Mouse (Mus musculus) C2C12 (cell line): ENCODE data around the gene Gm17783.

Experiments used
- CEBPB ChIP-seq: IDR thresholded peaks from one replicate; pipeline ENCODE4 v1.6.1; 2011; ENCODE audit warnings: low read depth, mild to moderate bottlenecking, control low read depth, moderate library complexity
- CTCF ChIP-seq: IDR thresholded peaks from one replicate; pipeline ENCODE4 v1.5.1; 2011; ENCODE audit not compliant: control insufficient read depth, insufficient read depth, insufficient read length
- FOSL1 ChIP-seq: IDR thresholded peaks from one replicate; pipeline ENCODE4 v1.8.0; 2011; ENCODE audit warnings: mild to moderate bottlenecking, low read length; ENCODE audit not compliant: poor library complexity, insufficient read depth, severe bottlenecking
- MAX ChIP-seq: IDR thresholded peaks from one replicate; pipeline ENCODE4 v1.6.1; 2011; ENCODE audit warnings: mild to moderate bottlenecking, control low read depth
- MYOD1 ChIP-seq: IDR thresholded peaks from one replicate; pipeline ENCODE4 v1.6.1; 2011; ENCODE audit warnings: low read depth; ENCODE audit not compliant: control insufficient read depth, insufficient read length
- MYOG ChIP-seq: IDR thresholded peaks from one replicate; pipeline ENCODE4 v1.6.1; 2011; ENCODE audit not compliant: control insufficient read depth, insufficient read length; ENCODE audit errors: extremely low read depth
- USF1 ChIP-seq: IDR thresholded peaks from one replicate; pipeline ENCODE4 v1.6.1; 2011; ENCODE audit warnings: low read depth, mild to moderate bottlenecking, control low read depth, moderate library complexity

GRCm38 (mm10) chr16:45544341-45544740 lies 12.5 kb upstream of the Gm17783 start:
- TF ChIP-seq CTCF, result no peak
- TF ChIP-seq USF1, result no peak
- TF ChIP-seq CEBPB, result no peak
- no peak for TF ChIP-seq FOSL1
- TF ChIP-seq MYOD1, result no peak
- no peak for TF ChIP-seq MAX
- no peak for TF ChIP-seq MYOG
